Mouse (Mus musculus): Measurements from ENCODE around the gene Il7r.

DNA sequence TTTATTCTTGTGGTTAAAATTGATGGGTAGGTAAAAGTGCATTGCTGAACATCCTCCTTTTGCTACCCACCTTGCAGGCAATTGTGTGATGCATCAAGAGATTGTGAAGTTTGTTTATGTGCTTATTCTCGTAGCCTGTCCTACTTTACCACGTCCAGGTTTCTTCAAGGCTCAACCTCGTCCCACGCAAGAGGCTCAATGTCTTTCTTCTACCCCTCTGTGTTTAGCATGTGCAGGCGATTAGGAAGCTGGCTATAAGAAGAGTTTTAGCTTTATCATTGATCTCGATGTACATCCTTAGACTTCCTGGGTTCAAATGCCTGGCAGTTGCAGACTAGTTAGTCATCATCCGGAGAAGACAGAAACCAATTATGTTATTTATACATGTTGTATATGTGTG is 42.7 kb upstream of the Il7r start:
- TF ChIP-seq CTCF (IDR thresholded peaks at IDR 0.05; ENCODE audit: low read depth, low read length) (no peak), POLR2A (IDR thresholded peaks at IDR 0.05; ENCODE audit: extremely low read depth, insufficient read depth, low read length) (no peak)

All from liver, adult 2 months (tissue).